Mouse (Mus musculus) heart, adult 2 months (tissue): ENCODE measurements around the gene Ccdc57.

Experiments
- CTCF ChIP-seq: fragments of 200-600 bp; IDR thresholded peaks from 2 replicates; pipeline ENCODE4 v1.8.1; 2022; ENCODE audit warnings: antibody characterized with exemption, mild to moderate bottlenecking, moderate library complexity
- EP300 ChIP-seq: fragments of 200-500 bp; IDR thresholded peaks from 2 replicates; pipeline ENCODE4 v1.6.1; 2011; ENCODE audit warnings: low read depth, low read length, control low read depth; ENCODE audit not compliant: insufficient read depth

DNA sequence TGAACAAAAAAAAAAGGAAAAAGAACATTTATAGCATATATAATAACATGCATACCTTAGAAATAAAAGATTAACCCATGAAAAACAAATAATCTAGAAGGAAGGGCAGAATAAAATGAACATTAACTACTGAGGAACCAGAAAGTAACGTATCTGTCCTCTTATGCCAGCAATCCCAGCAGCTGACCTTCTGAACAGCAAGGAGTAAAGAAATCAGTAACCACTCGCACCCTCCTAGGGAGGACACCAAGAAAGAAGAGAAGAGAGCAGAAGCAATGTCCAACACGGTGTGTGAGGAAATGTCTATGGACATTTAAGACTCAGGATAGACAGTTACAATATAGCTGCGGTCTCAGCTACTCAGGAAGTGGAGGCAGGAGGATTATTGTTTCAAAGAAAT, 49.7 kb downstream of the Ccdc57 start:
- TF ChIP-seq EP300 (no peak), CTCF (no peak)
